Mouse (Mus musculus) Patski (cell line): ENCODE measurements around the gene Fkbp14. TPM values are rescaled to one million over a fixed set of nuclear protein-coding genes. Genes with fewer than 3 reads are reported as not detected.
A peak's percentile ranks its signal among the peaks of the same experiment; 100 is the strongest.

Experiments used
- ATAC-seq: fragments of 100-300 bp; one replicate; pipeline ENCODE4 v1.8.0; 2021
- CTCF ChIA-PET: fragments of 350-600 bp; sonication (Branson Sonifier 250); formaldehyde crosslinking; loops from one replicate; lab custom pipeline; 2022; ENCODE audit warnings: inconsistent platforms; lab: Charles Lee
- POLR2A ChIA-PET: fragments of 350-600 bp; sonication (Branson Sonifier 250); formaldehyde crosslinking; loops from one replicate; lab custom pipeline; 2022; ENCODE audit warnings: antibody characterized with exemption, inconsistent platforms; lab: Charles Lee
- DNase-seq: peaks from one replicate; pipeline ENCODE4 v3.0.0-alpha.2; 2011; ENCODE audit warnings: low read depth, low spot score
- H3K27me3 ChIP-seq: fragments of 371-371 bp; one replicate; pipeline ENCODE4 v1.5.1; 2021
- CTCF ChIP-seq: fragments of 100-300 bp; IDR thresholded peaks from one replicate; pipeline ENCODE4 v1.5.1; 2021
- in situ Hi-C: fragments of 300-500 bp; cut with MboI; formaldehyde crosslinking; loops from 3 replicates; pipeline ENCODE4 v1.11.1; 2018; ENCODE audit warnings: low pct_unique_long_range_greater_than_20kb, mixed read lengths
- polyA plus RNA-seq: library from polyadenylated mRNA; unstranded; gene quantifications from one replicate; pipeline ENCODE4 v1.2.3, GENCODE M21; 2021

Gene Fkbp14
- polyA plus RNA-seq, 1 experiment from 2014 or later = 21.6 TPM

- no peak for TF ChIP-seq CTCF
- POLR2A ChIA-PET = no interaction called here
- in situ Hi-C loops = loop anchor here (5.0 to 10.0 kb wide), 3 partner anchors 221 to 573 kb away; partner anchors contain the start of gene Ggct
- no peaks in the 10 kb centered on the region for H3K27me3 ChIP-seq
- no peak for DNase-seq
- no peak for ATAC-seq
- CTCF ChIA-PET = no interaction called here
These were observed 5.3 kb downstream of the Fkbp14 start for GRCm38 (mm10) chr6:54591778-54592177.

- no peaks in the 10 kb centered on the region for H3K27me3 ChIP-seq
- in situ Hi-C loops = loop anchor here (5.0 to 10.0 kb wide), 3 partner anchors 222 to 574 kb away; partner anchors contain the start of gene Ggct
- ATAC-seq = no peak
- no peak for TF ChIP-seq CTCF
- POLR2A ChIA-PET = no interaction called here
- DNase-seq = no peak
- CTCF ChIA-PET = no interaction called here
These were observed 6.4 kb downstream of the Fkbp14 start for GRCm38 (mm10) chr6:54590691-54591090.

GRCm38 (mm10) chr6:54588212-54588611 lies 8.9 kb downstream of the Fkbp14 start:
- no peak for DNase-seq
- ChIA-PET CTCF (interaction anchor here (1.6 kb wide), 1 partner anchor 41 kb away, joined by 5 read pairs; no protein-coding TSS in a partner anchor), POLR2A (interaction anchor here (0.6 kb wide), 1 partner anchor 83 kb away, joined by 3 read pairs; no protein-coding TSS in a partner anchor)
- ATAC-seq = no peak
- no peaks in the 10 kb centered on the region for H3K27me3 ChIP-seq
- TF ChIP-seq CTCF = no peak
- in situ Hi-C loops = no loop called here

- in situ Hi-C loops = no loop called here
- ChIA-PET CTCF (interaction anchor here (1.6 kb wide), 1 partner anchor 41 kb away, joined by 5 read pairs; no protein-coding TSS in a partner anchor), POLR2A (interaction anchor here (0.6 kb wide), 1 partner anchor 627 kb away, joined by 3 read pairs; no protein-coding TSS in a partner anchor)
- no peak for ATAC-seq
- no peak for DNase-seq
- no peak for TF ChIP-seq CTCF
- no peaks in the 10 kb centered on the region for H3K27me3 ChIP-seq
These were observed 9.4 kb downstream of the Fkbp14 start for GRCm38 (mm10) chr6:54587683-54588082.

- CTCF ChIA-PET = interaction anchor here (1.2 to 1.6 kb wide), 2 partner anchors 18 to 42 kb away, joined by 3 to 5 read pairs; no protein-coding TSS in a partner anchor
- in situ Hi-C loops = no loop called here
- no peak for TF ChIP-seq CTCF
These were observed 10.2 kb downstream of the Fkbp14 start for GRCm38 (mm10) chr6:54586911-54587310.

GRCm38 (mm10) chr6:54586175-54586574 lies 10.9 kb downstream of the Fkbp14 start:
- no peaks in the 10 kb centered on the region for H3K27me3 ChIP-seq
- in situ Hi-C loops = no loop called here
- DNase-seq = no peak
- TF ChIP-seq CTCF = peak; percentile 81
- ChIA-PET POLR2A (no interaction called here), CTCF (interaction anchor here (1.2 to 1.3 kb wide), 2 partner anchors 18 to 44 kb away, joined by 3 read pairs; no protein-coding TSS in a partner anchor)
- no peak for ATAC-seq

More at GRCm38 (mm10) chr6:54586911-54587310, 10.2 kb downstream of the Fkbp14 start:
- DNase-seq = no peak
- no peaks in the 10 kb centered on the region for H3K27me3 ChIP-seq
- POLR2A ChIA-PET = interaction anchor here (0.6 kb wide), 1 partner anchor 628 kb away, joined by 3 read pairs; no protein-coding TSS in a partner anchor
- no peak for ATAC-seq

- CTCF ChIA-PET = interaction anchor here (1.6 kb wide), 1 partner anchor 13 kb away, joined by 4 read pairs; no protein-coding TSS in a partner anchor
- ATAC-seq = no peak
- in situ Hi-C loops = no loop called here
- H3K27me3 ChIP-seq = no peaks in the 10 kb centered on the region
- DNase-seq = no peak
- no peak for TF ChIP-seq CTCF
- POLR2A ChIA-PET = interaction anchor here (1.3 kb wide), 1 partner anchor 8 kb away, joined by 3 read pairs; no protein-coding TSS in a partner anchor
These were observed 23.7 kb downstream of the Fkbp14 start for GRCm38 (mm10) chr6:54573218-54573955.

GRCm38 (mm10) chr6:54569776-54570175 lies 27.3 kb downstream of the Fkbp14 start:
- no peak for DNase-seq
- in situ Hi-C loops = no loop called here
- CTCF ChIA-PET = no interaction called here
- H3K27me3 ChIP-seq = no peaks in the 10 kb centered on the region
- no peak for ATAC-seq
- POLR2A ChIA-PET = no interaction called here
- TF ChIP-seq CTCF = no peak

GRCm38 (mm10) chr6:54566546-54566919 lies 30.6 kb downstream of the Fkbp14 start:
- ChIA-PET CTCF (no interaction called here), POLR2A (no interaction called here)
- no peak for TF ChIP-seq CTCF
- H3K27me3 ChIP-seq = no peaks in the 10 kb centered on the region
- ATAC-seq (no peak), DNase-seq (no peak)
- in situ Hi-C loops = no loop called here

GRCm38 (mm10) chr6:54565665-54566545 lies 31.2 kb downstream of the Fkbp14 start, which contains the start of gene Scrn1:
Gene Scrn1, minus strand, starts transcription at chr6:54566489.
- ATAC-seq (peak; percentile 31), DNase-seq (no peak)
- ChIA-PET CTCF (interaction anchor here (0.8 kb wide), 1 partner anchor 26 kb away, joined by 3 read pairs; no protein-coding TSS in a partner anchor), POLR2A (interaction anchor here (1.0 to 1.3 kb wide), 2 partner anchors 8 to 28 kb away, joined by 3 read pairs; no protein-coding TSS in a partner anchor)
- TF ChIP-seq CTCF = no peak
- H3K27me3 ChIP-seq = no peaks in the 10 kb centered on the region
- in situ Hi-C loops = no loop called here
